Mouse (Mus musculus) forebrain, embryonic 15.5 days (tissue): ENCODE data around the gene Ankrd11. TPM values are rescaled to one million over a fixed set of nuclear protein-coding genes. Genes with fewer than 3 reads are reported as not detected.

ENCODE experiments used
- ATAC-seq: fragments of 200-750 bp; cut with Nextera tagmentation; replicated peaks from 2 replicates; pipeline ENCODE4 v1.8.0; 2017; ENCODE audit warnings: mild to moderate bottlenecking, moderate TSS enrichment, moderate library complexity
- H3K27ac ChIP-seq: fragments of 300-500 bp; sonication (generic); replicated peaks from 2 replicates; pipeline ENCODE4 v1.5.1; 2015; ENCODE audit warnings: mild to moderate bottlenecking, inconsistent platforms
- H3K27me3 ChIP-seq: fragments of 300-500 bp; sonication (generic); 2 replicates; pipeline ENCODE4 v1.6.1; 2015; ENCODE audit warnings: inconsistent platforms
- H3K36me3 ChIP-seq: fragments of 300-500 bp; sonication (generic); 2 replicates; pipeline ENCODE4 v1.6.1; 2015; ENCODE audit warnings: mild to moderate bottlenecking, inconsistent platforms
- H3K4me1 ChIP-seq: fragments of 300-500 bp; sonication (generic); 2 replicates; pipeline ENCODE4 v1.6.1; 2015; ENCODE audit warnings: inconsistent platforms
- H3K4me2 ChIP-seq: fragments of 300-500 bp; sonication (generic); replicated peaks from 2 replicates; pipeline ENCODE4 v1.6.1; 2015; ENCODE audit warnings: mild to moderate bottlenecking, inconsistent platforms
- H3K4me3 ChIP-seq: fragments of 300-500 bp; sonication (generic); 2 replicates; pipeline ENCODE4 v1.5.1; 2015; ENCODE audit warnings: mild to moderate bottlenecking, inconsistent platforms
- H3K9ac ChIP-seq: fragments of 300-500 bp; sonication (generic); replicated peaks from 2 replicates; pipeline ENCODE4 v1.6.1; 2015; ENCODE audit warnings: mild to moderate bottlenecking, inconsistent platforms
- H3K9me3 ChIP-seq: fragments of 300-500 bp; sonication (generic); 2 replicates; pipeline ENCODE4 v1.6.1; 2016; ENCODE audit warnings: inconsistent platforms
- WGBS: fragments of 180-500 bp; shearing (Covaris S2); methylation state at CpG from one replicate; pipeline ENCODE4 v1.1.7; 2015; ENCODE audit warnings: mixed read lengths; 5-methylcytosine and 5-hydroxymethylcytosine counted together
- polyA plus RNA-seq: library from polyadenylated mRNA; unstranded; fragments of >200 nt; fragmentation: Nextera tagmentation; extraction: Ambion mirVana; gene quantifications from 2 replicates; pipeline ENCODE4 v1.2.1, GENCODE M21; 2015

Ankrd11 gene
- polyA plus RNA-seq, 1 experiment from 2014 or later = 53.3 TPM

DNA sequence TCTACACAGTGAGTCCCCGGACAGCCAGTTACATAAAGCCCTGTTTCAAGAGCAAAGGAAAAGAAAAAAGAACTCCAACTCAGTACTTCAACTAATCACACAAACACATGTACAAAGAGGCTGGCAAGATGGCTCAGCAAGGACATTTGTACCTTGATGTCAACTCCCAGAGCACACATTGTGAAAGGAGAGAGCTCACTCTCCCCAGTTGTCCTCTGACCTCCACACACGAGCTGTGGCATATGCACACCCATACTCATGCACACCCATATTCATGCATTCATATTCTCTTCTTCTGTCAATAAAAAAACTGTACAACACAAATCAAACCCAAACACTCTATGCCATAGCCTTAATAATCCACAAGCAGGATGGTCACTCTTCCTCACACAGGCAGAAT, 21.2 kb downstream of the Ankrd11 start:
- no peak for ATAC-seq
- no peak overlapping the region for H3K4me3 ChIP-seq
- no peak overlapping the region for H3K4me2 ChIP-seq
- no peaks in the 10 kb centered on the region for H3K9me3 ChIP-seq
- WGBS = 86% methylated on average over 2 of the region's 2 CpGs
- H3K27me3 ChIP-seq = no peaks in the 10 kb centered on the region
- H3K27ac ChIP-seq = no peak overlapping the region
- H3K36me3 ChIP-seq = no peaks in the 10 kb centered on the region
- H3K4me1 ChIP-seq = peaks cover 25% of the 10 kb centered on the region
- no peak overlapping the region for H3K9ac ChIP-seq

DNA sequence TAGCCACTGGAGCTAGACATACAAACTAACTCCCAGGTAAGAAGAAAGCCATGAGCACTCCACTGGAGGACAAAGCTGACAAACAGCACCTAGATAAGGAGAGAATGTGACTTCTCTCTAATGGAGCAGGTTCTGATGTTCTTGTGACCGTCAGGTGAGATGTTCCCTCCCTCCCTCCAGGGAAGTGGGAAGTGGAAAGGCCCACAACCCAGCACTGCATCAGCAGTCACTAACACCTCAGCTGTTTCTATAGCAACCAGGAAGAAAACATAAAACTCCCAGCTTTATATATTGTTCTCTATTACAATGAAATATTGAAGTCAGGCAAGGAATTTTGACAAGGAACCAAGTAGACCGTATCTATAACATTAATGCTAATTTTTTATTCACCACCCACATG, 22.0 kb downstream of the Ankrd11 start:
- Histone ChIP-seq H3K4me3 (no peak overlapping the region), H3K4me2 (no peak overlapping the region), H3K9ac (no peak overlapping the region), H3K27ac (no peak overlapping the region), H3K4me1 (peaks cover 25% of the 10 kb centered on the region), H3K36me3 (no peaks in the 10 kb centered on the region), H3K9me3 (no peaks in the 10 kb centered on the region), H3K27me3 (no peaks in the 10 kb centered on the region)
- ATAC-seq = no peak
- WGBS = 75% methylated on average over 2 of the region's 2 CpGs

DNA sequence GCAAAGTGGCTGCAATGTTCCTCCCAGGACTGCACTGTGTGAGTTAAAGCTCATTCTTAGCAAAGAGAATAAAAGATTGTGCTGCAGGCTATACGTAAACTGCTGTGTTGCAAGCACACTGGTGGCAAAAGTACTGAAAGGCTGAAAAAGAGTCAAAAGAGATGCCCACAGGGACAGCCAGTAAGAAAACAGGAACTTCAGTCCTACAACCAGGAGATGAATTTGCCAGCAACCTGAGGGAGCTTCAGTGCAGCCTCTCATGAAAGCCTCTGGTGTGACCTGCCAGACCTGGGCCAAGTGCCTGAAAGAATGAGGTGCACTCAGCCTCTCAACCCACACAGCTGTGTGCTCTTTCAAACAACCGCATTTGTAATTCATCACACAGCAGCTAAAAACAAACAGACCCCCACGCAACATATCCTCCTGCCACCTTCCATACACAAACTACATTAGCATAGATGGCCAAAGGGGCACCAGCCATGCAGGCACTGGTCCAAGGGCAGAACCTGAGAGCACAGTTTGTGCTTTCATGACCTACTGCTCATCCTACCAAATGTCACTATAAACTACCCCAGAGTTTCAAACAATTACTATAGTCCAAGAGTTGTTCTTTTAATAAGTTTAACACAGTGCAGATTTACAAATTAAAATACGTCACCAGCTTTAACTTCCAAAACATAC, 23.5 kb downstream of the Ankrd11 start:
- no peak for ATAC-seq
- H3K4me2 ChIP-seq = no peak overlapping the region
- no peaks in the 10 kb centered on the region for H3K36me3 ChIP-seq
- WGBS = 61% methylated on average over 4 of the region's 4 CpGs
- H3K9ac ChIP-seq = no peak overlapping the region
- no peaks in the 10 kb centered on the region for H3K27me3 ChIP-seq
- peaks cover 30% of the 10 kb centered on the region for H3K4me1 ChIP-seq
- no peaks in the 10 kb centered on the region for H3K9me3 ChIP-seq
- H3K27ac ChIP-seq = no peak overlapping the region
- no peak overlapping the region for H3K4me3 ChIP-seq

DNA sequence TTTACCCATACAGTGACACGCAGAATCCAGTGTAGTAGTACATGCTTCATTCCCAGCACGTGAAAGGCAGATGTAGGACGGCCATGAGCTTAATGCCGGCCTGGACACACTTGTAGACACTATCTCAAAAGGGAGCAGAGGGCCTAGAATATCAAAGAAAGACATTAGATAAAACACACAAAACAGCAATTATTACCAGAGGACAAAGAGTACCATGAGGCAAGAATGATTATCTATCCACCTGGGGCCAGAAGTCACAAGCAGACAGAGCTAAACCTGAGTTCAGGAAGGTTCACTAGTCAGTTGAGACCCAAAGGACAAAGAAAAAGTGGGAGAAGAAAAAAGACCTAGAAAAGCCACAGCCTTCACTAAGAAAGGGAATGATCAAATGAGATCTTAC, 24.9 kb downstream of the Ankrd11 start:
- no peak for ATAC-seq
- Histone ChIP-seq H3K4me1 (peaks cover 30% of the 10 kb centered on the region), H3K27ac (no peak overlapping the region), H3K27me3 (no peaks in the 10 kb centered on the region), H3K4me3 (no peak overlapping the region), H3K36me3 (no peaks in the 10 kb centered on the region), H3K9ac (no peak overlapping the region), H3K9me3 (no peaks in the 10 kb centered on the region), H3K4me2 (no peak overlapping the region)
- 92% methylated on average over 4 of the region's 4 CpGs for WGBS

DNA sequence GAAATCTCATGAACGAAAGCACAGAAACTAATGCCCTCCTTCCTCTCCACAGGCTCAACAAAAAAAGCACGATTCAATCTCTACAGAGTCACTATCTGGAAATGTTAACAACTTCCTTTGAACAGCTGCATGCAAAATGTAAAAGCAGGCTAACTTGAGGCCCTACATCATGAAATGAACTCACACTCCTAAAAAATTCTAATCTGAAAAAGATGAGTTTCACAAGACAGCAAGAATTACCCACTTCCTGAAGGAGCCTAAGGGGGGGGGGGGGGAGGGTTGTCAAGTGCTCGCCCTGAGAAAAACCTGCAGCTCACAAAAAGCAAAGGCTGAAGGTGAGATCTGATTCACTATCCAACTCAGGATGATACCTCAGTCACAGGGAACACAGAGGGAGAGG, 27.0 kb downstream of the Ankrd11 start:
- Histone ChIP-seq H3K9ac (no peak overlapping the region), H3K27me3 (no peaks in the 10 kb centered on the region), H3K4me3 (no peak overlapping the region), H3K4me2 (no peak overlapping the region), H3K9me3 (no peaks in the 10 kb centered on the region), H3K27ac (no peak overlapping the region), H3K36me3 (no peaks in the 10 kb centered on the region), H3K4me1 (peaks cover 22% of the 10 kb centered on the region)
- no peak for ATAC-seq
- WGBS = 80% methylated on average over 3 of the region's 3 CpGs

DNA sequence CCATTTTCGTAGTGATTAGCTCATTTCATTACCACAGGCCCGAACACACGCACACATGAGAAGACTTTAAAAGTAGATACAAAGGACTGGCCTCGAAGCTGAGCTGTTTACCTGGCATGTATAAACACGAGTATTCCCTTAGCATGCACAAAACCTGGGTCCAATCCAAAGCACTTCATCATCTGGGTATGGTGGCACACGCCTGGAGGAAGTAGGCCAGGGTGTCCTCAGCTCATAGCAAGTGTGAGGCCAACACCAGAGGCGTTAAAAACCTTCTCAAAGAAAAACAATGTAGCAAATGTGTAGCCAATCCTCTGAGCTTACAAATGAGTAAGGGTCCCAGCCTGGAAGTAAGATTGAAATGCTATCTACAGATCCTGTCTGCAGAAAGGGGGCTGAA, 27.6 kb downstream of the Ankrd11 start:
- Histone ChIP-seq H3K27ac (no peak overlapping the region), H3K9me3 (no peaks in the 10 kb centered on the region), H3K36me3 (no peaks in the 10 kb centered on the region), H3K27me3 (no peaks in the 10 kb centered on the region), H3K9ac (no peak overlapping the region), H3K4me2 (no peak overlapping the region), H3K4me3 (no peak overlapping the region), H3K4me1 (peaks cover 17% of the 10 kb centered on the region)
- 72% methylated on average over 7 of the region's 7 CpGs for WGBS
- ATAC-seq = no peak

DNA sequence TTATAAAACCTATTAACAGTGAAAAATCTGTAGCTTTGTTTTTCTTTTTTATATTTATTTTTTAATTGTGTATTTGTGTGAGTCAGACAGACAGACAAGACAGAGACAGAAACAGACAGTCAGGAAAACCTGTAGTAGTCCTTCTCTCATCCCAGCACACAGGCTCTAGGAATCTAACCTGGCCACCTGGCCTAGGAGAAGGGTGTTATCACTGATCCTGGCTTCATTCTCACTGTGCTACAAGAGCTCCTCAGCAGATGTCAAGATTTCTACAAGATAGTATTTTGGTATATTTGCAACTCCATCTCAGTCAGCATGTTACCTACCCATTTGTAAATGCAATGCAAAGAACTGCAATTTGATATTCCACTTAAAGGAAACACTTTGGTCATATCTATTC, 30.8 kb downstream of the Ankrd11 start:
- Histone ChIP-seq H3K4me2 (no peak overlapping the region), H3K9me3 (no peaks in the 10 kb centered on the region)
- no peak for ATAC-seq

DNA sequence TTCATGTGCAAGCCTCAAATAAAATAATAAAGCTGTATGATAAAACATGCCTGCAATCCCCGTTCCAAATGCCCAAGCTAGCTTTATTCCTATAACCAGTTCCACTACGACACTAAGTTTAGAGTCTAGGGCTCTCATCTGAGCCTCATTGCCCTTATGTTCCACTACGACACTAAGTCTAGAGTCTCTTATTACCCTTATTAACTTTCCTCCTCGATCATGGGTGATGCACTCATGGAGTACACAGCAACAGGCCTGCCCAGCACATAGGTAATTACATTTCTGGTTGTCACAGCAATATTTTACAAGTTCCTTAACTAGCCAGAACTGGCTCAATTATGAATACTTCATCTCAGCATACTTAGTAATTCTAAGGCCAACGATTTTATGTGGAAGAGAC, 36.3 kb downstream of the Ankrd11 start:
- 92% methylated on average over 5 of the region's 5 CpGs for WGBS
- Histone ChIP-seq H3K27me3 (no peaks in the 10 kb centered on the region), H3K36me3 (no peaks in the 10 kb centered on the region), H3K4me3 (no peak overlapping the region), H3K9me3 (no peaks in the 10 kb centered on the region), H3K9ac (no peak overlapping the region), H3K27ac (no peak overlapping the region), H3K4me1 (peaks cover 27% of the 10 kb centered on the region), H3K4me2 (no peak overlapping the region)
- no peak for ATAC-seq

More for the DNA sequence above, 30.8 kb downstream of the Ankrd11 start:
- peaks cover 8% of the 10 kb centered on the region for H3K4me1 ChIP-seq
- H3K9ac ChIP-seq = no peak overlapping the region
- no peaks in the 10 kb centered on the region for H3K36me3 ChIP-seq
- H3K4me3 ChIP-seq = no peak overlapping the region
- no peaks in the 10 kb centered on the region for H3K27me3 ChIP-seq
- H3K27ac ChIP-seq = no peak overlapping the region

DNA sequence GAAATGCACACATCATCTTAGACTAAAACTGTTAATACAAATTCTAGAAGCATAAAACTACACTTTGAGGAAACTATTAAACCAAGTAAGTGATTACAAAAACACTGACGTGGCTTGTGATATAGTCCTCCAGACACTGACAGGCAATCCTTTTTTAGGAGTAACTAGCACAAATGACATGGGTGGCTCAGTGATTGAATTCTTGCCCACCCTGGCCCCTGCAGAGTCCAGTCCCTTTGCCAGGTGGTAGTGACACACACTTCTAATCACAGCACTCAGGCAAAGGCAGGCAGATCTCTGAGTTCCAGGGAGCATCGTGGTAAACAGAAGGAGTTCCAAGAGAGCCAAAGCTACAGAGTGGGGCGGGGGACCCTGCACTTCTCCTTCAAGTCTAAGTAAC, 36.7 kb downstream of the Ankrd11 start:
- Histone ChIP-seq H3K9ac (no peak overlapping the region), H3K27ac (no peak overlapping the region), H3K4me3 (no peak overlapping the region), H3K27me3 (no peaks in the 10 kb centered on the region), H3K36me3 (no peaks in the 10 kb centered on the region), H3K9me3 (no peaks in the 10 kb centered on the region), H3K4me1 (peaks cover 31% of the 10 kb centered on the region), H3K4me2 (no peak overlapping the region)
- no peak for ATAC-seq
- WGBS = 75% methylated on average over 3 of the region's 3 CpGs

DNA sequence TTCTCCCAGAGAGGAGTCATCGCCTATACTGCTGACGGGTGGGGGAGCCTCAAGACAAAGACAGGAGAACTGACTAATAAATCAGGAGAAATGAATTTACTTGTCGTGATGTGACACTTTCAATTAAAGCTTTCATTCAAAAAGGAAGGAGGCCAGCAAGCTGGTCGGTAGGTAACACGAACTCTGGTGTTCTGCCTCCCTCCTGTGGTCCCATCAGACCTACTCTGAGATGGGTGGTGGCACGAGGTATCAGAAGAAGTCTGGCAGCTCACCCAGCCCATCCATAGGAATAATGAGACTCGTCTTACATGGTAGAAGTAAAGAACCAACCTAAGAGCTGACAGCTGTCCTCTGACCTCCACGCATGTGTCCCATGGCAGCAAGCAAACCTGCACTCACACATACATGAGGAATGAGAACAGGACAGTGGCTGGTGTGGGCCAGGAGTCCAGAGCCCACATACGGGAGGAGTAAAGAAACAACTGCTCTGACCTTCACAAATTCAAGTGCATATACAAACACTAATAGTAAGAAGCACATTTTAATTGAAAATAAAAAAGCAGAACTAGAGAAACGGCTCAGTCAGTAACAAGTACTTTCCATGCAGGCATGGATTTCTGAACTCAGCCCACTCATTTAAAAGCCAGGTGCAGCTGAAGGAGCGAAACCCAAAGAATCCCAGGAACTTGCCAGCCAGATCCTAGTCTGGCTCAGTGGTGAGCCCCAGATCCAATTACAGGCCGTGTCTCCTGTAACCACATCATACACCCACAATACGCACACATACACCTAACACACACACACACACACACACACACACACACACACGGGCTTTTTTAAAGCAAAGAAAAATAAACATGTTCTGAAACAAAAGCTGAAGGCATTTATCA, 37.8 kb downstream of the Ankrd11 start:
- no peaks in the 10 kb centered on the region for H3K27me3 ChIP-seq
- H3K9ac ChIP-seq = no peak overlapping the region
- WGBS = 77% methylated on average over 14 of the region's 14 CpGs
- H3K36me3 ChIP-seq = no peaks in the 10 kb centered on the region
- peaks cover 35% of the 10 kb centered on the region for H3K4me1 ChIP-seq
- no peak overlapping the region for H3K4me3 ChIP-seq
- no peak for ATAC-seq
- H3K27ac ChIP-seq = no peak overlapping the region
- no peaks in the 10 kb centered on the region for H3K9me3 ChIP-seq
- H3K4me2 ChIP-seq = no peak overlapping the region

DNA sequence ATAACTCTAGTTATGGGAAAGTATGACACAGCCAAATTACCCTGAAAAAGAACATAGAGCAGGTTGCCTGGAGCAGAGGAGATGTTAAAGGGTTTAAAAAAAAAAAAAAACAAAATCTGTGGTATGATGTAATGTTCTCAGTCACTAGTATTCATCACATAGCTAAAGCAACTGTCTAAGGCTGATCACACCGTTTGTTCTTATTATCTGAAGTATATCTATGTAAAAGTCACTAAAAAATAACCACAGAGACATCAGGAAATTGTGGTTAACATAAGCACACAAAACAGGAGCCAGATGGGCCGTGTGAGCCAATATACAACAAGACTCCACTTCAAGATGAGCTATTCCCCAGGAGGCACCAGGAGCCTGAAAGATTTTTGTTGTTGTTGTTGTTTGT, 41.8 kb downstream of the Ankrd11 start:
- Histone ChIP-seq H3K27ac (no peak overlapping the region), H3K27me3 (no peaks in the 10 kb centered on the region), H3K4me1 (peaks cover 28% of the 10 kb centered on the region), H3K9ac (no peak overlapping the region), H3K4me3 (no peak overlapping the region), H3K4me2 (no peak overlapping the region), H3K9me3 (no peaks in the 10 kb centered on the region), H3K36me3 (no peaks in the 10 kb centered on the region)
- no peak for ATAC-seq
- 78% methylated on average over 2 of the region's 2 CpGs for WGBS

DNA sequence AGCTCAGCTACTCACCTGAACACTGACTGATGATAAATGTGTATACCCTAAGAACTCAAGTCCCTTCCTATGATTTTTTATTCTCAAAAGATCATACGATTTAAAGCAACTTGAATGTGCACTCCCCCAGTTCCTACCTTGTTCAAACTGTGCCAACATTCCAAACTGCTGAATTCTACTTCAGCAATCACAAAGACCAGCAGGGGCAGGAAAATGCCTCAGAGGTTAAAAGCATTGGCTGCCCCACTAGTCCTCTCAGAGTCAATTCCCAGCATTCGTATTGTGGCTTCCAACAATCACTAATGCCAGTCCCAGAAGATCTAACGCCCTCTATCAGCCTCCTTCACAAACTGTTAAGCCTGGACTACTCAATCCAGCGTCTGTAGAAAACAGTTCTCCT, 44.1 kb downstream of the Ankrd11 start:
- H3K27ac ChIP-seq = no peak overlapping the region
- peaks cover 24% of the 10 kb centered on the region for H3K4me1 ChIP-seq
- no peak overlapping the region for H3K4me2 ChIP-seq
- no peaks in the 10 kb centered on the region for H3K36me3 ChIP-seq
- no peaks in the 10 kb centered on the region for H3K27me3 ChIP-seq
- no peak overlapping the region for H3K9ac ChIP-seq
- 81% methylated on average over 4 of the region's 4 CpGs for WGBS
- no peak overlapping the region for H3K4me3 ChIP-seq
- H3K9me3 ChIP-seq = no peaks in the 10 kb centered on the region
- ATAC-seq = no peak
